Mouse (Mus musculus): ENCODE measurements around the gene Snx13.
A peak's percentile ranks its signal among the peaks of the same experiment; 100 is the strongest.

Gene Snx13

GRCm38 (mm10) chr12:35047320-35048225 lies 587 bp downstream of the Snx13 start:
- peak; percentile 63 to 86 for DNase-seq (ENCODE audit: low spot score in 2 of 2)

GRCm38 (mm10) chr12:35048891-35049290 lies 1.9 kb downstream of the Snx13 start:
- DNase-seq (ENCODE audit: low spot score in 2 of 2), result no peak

GRCm38 (mm10) chr12:35050501-35050900 lies 3.5 kb downstream of the Snx13 start:
- DNase-seq (ENCODE audit: low spot score in 2 of 2), result no peak

- DNase-seq (ENCODE audit: low spot score in 2 of 2), result no peak
These were observed 4.2 kb downstream of the Snx13 start for GRCm38 (mm10) chr12:35050964-35051758.

GRCm38 (mm10) chr12:35054420-35054819 lies 7.4 kb downstream of the Snx13 start:
- DNase-seq (ENCODE audit: low spot score in 2 of 2), result no peak

- no peak for DNase-seq (ENCODE audit: low spot score in 2 of 2)
These were observed 8.4 kb downstream of the Snx13 start for GRCm38 (mm10) chr12:35055114-35056095.

- no peak for DNase-seq (ENCODE audit: low spot score in 2 of 2)
These were observed 16.9 kb downstream of the Snx13 start for GRCm38 (mm10) chr12:35063697-35064468.

- no peak for DNase-seq (ENCODE audit: low spot score in 2 of 2)
These were observed 20.6 kb downstream of the Snx13 start for GRCm38 (mm10) chr12:35067621-35068020.

GRCm38 (mm10) chr12:35071336-35071735 lies 24.4 kb downstream of the Snx13 start:
- no peak for DNase-seq (ENCODE audit: low spot score in 2 of 2)

- no peak for DNase-seq (ENCODE audit: low spot score in 2 of 2)
These were observed 25.2 kb downstream of the Snx13 start for GRCm38 (mm10) chr12:35072178-35072577.

GRCm38 (mm10) chr12:35075993-35076392 lies 29.0 kb downstream of the Snx13 start:
- no peak for DNase-seq (ENCODE audit: low spot score in 2 of 2)

- DNase-seq (ENCODE audit: low spot score in 2 of 2), result no peak
These were observed 76.6 kb downstream of the Snx13 start for GRCm38 (mm10) chr12:35123549-35123948.

- no peak for DNase-seq (ENCODE audit: low spot score in 2 of 2)
These were observed 106.2 kb downstream of the Snx13 start for GRCm38 (mm10) chr12:35153186-35153585.

- no peak for DNase-seq (ENCODE audit: low spot score in 2 of 2)
These were observed 107.2 kb downstream of the Snx13 start for GRCm38 (mm10) chr12:35154149-35154548.

- no peak for DNase-seq (ENCODE audit: low spot score in 2 of 2)
These were observed 110.3 kb downstream of the Snx13 start for GRCm38 (mm10) chr12:35157237-35157636.

GRCm38 (mm10) chr12:35161690-35162089 lies 114.7 kb downstream of the Snx13 start:
- DNase-seq (ENCODE audit: low spot score in 2 of 2), result no peak

- no peak for DNase-seq (ENCODE audit: low spot score in 2 of 2)
These were observed 123.3 kb downstream of the Snx13 start for GRCm38 (mm10) chr12:35170275-35170674.

- no peak for DNase-seq (ENCODE audit: low spot score in 2 of 2)
These were observed 129.0 kb downstream of the Snx13 start for GRCm38 (mm10) chr12:35175938-35176337.

GRCm38 (mm10) chr12:35176628-35177027 lies 129.6 kb downstream of the Snx13 start:
- no peak for DNase-seq (ENCODE audit: low spot score in 2 of 2)

GRCm38 (mm10) chr12:35182675-35183074 lies 135.7 kb downstream of the Snx13 start:
- DNase-seq (ENCODE audit: low spot score in 2 of 2), result peak; percentile 66 to 87

- DNase-seq (ENCODE audit: low spot score in 2 of 2), result no peak
These were observed 137.3 kb downstream of the Snx13 start for GRCm38 (mm10) chr12:35184261-35184660.

Measured in spleen, postnatal 4 days (tissue).